Mouse (Mus musculus) megakaryocyte-erythroid progenitor cell, adult 5-6 weeks (primary cell): ENCODE results near the gene Grik3. TPM values are rescaled to one million over a fixed set of nuclear protein-coding genes. Genes with fewer than 3 reads are reported as not detected.

Experiments
- ATAC-seq: replicated peaks from 2 replicates; pipeline ENCODE4 v1.8.0; 2016; ENCODE audit warnings: mild to moderate bottlenecking, inconsistent platforms; ENCODE audit not compliant: severe bottlenecking, poor library complexity, low FRiP score, low TSS enrichment
- total RNA-seq, 2 experiments: library from RNA; stranded (forward) in 1 of 2; stranded (reverse) in 1 of 2; fragments of 200-1000, 215-1000 nt in 1 of 2; fragments of >200 nt in 1 of 2; fragmentation: Nextera tagmentation in 1 of 2; gene quantifications; 2 replicates each; pipeline ENCODE4 v1.2.3; 2014 to 2017

Gene Grik3
- not detected in 2 replicates for total RNA-seq (2014; fragmentation: Nextera tagmentation)
- not detected in 2 replicates for total RNA-seq (2017)

GRCm38 (mm10) chr4:125490661-125491504 lies at the start of gene Grik3:
Gene Grik3, plus strand, starts transcription at chr4:125490700.
- ATAC-seq = no peak

DNA sequence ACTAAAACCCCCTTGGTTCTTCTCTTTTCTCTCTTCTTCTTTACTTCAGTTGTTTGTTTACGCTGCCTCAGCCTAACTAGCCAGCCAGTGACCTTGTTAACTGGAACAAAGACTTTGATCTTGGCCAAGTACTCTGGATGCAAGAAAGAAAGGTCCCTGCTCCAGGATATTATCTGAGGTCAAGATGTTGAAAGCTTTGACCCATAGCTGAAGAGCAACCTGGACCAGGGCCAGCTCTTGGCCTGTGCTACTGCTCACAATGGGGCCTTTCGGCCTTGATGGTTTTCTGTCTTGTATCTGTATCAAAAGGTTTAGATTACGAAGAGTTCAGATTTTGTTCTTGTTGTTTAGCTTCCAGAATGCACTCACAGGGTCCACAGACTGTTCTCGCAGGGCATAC lies 48.7 kb upstream of the Grik3 start:
- no peak for ATAC-seq

DNA sequence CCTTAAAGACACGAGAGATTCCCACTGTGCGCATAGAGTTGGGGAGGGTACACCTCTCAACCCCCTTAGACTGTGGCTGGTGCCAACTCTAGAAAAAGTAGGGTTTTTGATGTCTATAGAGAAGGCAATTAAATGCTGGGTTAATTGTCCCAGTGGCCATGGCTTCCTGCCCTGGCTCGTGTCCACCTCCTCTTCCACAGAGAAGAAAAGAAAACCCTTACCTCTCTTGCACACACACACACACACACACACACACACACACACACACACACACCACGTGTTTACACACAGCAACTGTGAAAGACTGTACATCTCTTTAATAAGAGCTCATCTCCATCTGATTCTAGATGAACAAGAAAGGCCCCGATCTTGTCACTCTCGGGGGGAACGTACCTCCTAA lies 46.1 kb upstream of the Grik3 start:
- no peak for ATAC-seq

DNA sequence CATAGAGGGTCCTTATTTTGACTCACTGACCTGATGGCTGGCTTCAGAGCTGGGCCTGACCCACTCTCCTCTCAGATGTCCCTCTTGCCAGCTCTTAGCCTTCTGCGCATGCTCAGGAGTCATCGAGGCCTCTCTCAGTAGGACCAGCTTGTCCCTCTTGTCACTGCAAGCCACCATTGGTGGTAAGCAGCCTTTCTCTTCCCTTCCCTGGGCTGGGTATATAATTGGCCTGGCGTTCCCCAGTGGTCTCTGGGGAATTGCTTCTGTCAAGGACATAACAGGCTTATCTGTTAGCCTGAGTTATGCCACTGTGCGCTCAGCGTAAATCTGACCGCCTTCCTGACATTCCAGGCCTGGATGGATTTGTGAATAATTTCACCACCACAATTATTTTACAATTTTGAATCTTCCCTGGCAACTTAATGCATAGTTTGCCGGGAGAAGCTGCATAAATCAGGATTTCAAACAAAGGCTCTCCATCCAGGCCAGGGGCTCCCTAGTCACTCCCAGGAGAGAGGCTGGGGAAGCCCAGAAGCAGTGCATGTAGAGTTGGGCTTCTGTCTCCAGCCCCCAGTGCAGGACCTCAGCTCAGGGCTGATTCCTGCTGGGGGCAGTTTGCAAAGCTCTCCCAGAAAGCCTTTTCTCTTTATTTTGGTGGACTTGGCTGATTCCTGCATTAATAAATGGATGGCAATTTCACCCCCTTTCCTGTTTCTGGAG lies 39.7 kb upstream of the Grik3 start:
- ATAC-seq = no peak

DNA sequence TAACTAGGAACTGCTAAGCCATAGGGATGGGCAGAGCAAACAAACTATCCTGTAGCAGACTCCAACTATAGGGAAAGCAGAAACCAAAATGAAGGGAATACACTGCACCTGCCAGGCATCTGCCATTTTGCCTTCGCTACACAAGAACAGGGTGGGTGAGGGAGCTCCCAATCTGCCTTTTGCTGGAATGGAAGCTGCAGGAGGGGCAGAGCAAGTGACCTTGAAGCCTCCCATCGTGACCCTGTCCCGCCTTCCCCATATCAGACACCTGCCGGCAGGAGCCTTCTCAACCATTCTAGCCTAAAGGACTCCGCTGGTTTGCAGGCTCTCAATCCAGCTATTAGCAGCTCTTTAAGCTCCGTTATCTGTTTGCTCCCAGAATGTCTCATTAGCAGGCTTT lies 38.7 kb upstream of the Grik3 start:
- ATAC-seq = no peak

- ATAC-seq = no peak
These were observed 34.0 kb upstream of the Grik3 start for GRCm38 (mm10) chr4:125456506-125456905.

DNA sequence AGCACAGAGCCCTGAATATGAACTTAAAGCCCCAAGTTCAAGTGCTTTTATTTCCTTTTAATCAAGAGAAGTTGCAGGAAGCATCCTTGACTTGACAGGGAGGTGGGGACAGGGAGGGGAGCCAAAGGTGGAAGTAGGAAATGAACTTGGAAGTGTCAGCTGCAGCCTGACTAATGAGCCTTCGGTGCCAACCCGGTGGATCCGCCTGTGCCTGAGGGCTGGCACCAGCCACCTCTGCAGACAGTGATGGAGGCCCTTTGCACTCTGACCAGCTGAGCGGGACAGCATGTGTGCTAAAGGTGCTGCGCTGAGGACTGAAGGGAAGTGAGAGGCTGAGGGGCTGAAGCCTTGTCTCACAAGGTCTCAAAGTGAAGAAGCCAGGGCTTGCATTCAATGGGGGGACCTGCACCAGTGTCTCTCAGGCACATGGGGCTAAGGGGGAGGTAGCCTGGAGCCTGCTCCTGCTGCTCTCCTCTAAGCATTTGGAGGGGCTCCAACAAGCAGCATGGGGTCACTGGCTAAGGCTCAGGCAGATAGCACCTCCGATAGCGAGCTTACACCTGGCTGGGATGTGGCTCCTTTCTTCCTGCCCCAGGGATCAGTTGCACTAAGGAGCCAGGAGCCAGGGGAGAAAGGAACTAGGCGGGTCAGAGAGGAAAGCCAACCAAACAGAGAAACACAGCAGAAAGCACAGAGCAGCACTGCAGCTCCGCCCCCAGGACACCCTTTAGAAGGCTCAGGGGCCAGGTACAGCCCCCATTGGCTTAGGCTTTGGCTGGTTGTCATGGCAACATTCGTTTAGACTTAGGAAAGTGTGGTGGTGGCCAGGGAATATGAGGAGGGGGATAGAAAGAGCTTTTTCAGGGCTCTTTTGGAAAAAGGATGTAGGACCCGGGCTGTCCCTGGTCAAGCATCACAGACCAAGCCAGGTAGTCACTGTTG lies 33.1 kb upstream of the Grik3 start:
- ATAC-seq = no peak

- no peak for ATAC-seq
These were observed 30.7 kb upstream of the Grik3 start for GRCm38 (mm10) chr4:125459791-125460190.

GRCm38 (mm10) chr4:125469711-125470372 lies 20.7 kb upstream of the Grik3 start:
- ATAC-seq = no peak

DNA sequence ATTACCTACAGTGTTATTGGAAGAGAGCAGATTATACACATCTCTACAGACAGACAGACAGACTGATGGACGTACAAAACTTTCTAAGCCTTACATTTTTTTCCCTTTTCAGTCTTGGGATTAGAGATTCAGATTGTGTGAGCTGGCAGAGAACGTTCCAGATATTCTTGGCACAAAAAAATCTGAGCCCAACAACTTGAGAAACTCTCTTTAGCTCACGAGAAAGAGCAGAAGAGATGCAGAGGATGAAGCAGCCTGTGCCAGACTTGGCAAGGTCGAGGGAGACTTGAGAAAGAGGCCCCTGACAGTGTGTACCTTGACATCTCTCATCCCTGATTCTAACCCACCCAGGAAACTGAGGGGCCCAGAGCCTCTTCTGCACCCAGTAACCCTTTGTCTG lies 15.6 kb upstream of the Grik3 start:
- no peak for ATAC-seq

GRCm38 (mm10) chr4:125478071-125478470 lies 12.4 kb upstream of the Grik3 start:
- no peak for ATAC-seq

- no peak for ATAC-seq
These were observed 9.2 kb upstream of the Grik3 start for GRCm38 (mm10) chr4:125481256-125481655.

DNA sequence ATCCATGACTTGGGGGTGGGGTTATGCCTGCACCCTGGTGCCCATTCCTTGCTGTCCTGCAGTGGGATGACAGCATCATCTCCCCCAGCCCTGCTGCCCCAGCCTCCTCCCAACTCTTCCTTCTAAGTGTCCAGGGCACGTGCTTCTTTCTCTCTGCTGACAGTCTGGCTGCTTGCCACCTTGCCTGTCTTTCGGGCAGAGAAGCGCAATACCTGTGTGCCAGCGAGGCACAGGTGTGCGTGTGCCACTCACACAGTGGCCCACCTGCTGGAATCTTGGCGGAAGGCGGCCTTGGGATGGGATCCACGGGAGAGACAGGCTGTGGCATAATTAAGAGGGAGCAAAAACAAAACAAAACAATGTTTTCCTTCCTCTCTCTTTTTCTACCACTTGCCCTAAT lies 6.4 kb upstream of the Grik3 start:
- no peak for ATAC-seq

- no peak for ATAC-seq
These were observed 4.9 kb upstream of the Grik3 start for GRCm38 (mm10) chr4:125485416-125486239.

DNA sequence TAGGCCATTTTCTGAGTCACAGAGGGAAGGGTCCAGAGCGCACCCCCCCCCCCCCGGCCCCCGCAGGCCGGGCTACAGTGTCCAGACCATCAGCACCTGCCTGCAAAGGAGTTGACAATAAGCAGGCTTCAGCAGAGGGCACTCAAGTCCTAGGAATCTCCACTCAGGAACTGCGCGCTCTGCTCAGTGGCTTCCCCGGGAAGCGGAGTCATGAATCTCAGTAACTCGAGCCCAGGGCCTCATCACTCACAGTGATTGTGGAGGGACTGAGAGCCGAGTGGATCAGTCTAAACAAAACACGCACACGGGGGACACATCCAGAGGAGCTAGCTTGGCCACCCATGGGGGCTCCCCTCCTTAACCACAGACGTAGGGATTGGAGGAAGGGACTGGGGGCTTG lies 3.9 kb upstream of the Grik3 start:
- no peak for ATAC-seq

DNA sequence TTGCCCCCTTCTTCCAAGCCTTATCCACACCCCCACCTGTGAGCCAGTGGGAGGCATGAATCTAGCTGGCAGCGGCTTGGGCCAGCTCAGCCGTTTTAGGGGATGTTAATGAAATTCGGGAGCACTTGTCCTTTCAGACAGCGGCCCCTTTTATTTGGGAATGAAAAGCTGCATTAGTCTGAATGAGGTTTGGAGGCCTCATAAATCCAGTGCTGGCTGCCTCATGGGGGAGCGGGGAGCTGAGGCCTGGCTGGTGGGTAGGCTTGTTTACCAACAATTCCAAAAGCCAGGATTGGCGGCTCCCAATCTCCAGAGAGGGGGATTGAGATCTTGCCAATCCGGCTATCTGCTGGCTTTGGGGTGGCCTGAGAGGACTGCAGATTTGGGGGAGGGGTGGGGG lies 3.5 kb upstream of the Grik3 start:
- ATAC-seq = no peak

DNA sequence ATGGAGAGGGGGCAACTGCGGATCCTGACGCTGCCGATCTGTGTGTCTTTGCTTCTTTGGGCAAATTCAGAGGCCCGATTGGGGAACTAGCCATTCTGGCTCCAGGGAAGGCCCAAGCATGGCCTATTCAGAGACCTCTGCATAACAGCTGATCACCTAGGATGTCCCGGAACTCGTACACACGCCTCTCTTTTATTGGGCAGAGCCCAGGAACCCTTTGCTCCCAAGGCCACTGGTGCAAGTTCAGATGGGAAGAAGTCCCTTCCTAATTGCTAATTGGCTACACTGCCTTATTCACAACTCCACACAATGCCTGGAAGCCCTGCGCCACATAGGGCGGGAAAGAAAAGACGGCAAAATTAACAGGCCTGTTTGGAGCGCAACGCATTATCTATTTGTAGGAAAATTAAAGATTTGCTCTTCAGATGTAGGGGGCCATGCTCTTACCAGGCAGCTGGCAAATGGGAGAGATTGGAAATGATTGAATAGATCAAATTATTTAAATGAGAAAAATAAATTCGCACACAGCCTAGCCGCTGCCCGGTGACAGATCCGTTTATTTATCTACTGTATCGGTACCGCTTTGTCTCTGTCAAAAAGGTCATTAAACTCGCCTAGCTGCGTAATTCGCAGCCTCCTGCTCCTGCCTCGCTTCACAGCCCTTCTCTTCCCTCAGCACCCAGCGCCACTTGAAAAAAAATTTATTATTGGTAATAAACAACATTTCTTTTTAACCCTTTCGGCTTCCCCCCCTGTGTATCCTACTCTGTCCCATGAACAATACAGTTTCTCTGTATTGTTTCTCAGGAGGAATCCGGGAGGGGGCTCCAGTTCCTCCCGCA lies 1.5 kb upstream of the Grik3 start:
- no peak for ATAC-seq
